Mouse (Mus musculus): ENCODE data around the gene Oxt. TPM values are rescaled to one million over a fixed set of nuclear protein-coding genes. Genes with fewer than 3 reads are reported as not detected.
A peak's percentile ranks its signal among the peaks of the same experiment; 100 is the strongest.

Gene Oxt
- not detected in 2 replicates for polyA plus RNA-seq (2015; fragmentation: Nextera tagmentation; extraction: Ambion mirVana)

- H3K4me1 ChIP-seq = peaks cover 26% of the 10 kb centered on the region
- no peak for ATAC-seq (ENCODE audit: insufficient read depth, low FRiP score, low read depth)
- peak within 1 kb of the TSS; percentile 53 for H3K4me2 ChIP-seq
- H3K27ac ChIP-seq = no peak within 1 kb of the TSS
- 56% methylated on average over 9 of the region's 9 CpGs for WGBS
- H3K27me3 ChIP-seq (replicated peaks) = peaks cover 58% of the 10 kb centered on the region
- H3K4me3 ChIP-seq (replicated peaks) = peak within 1 kb of the TSS; percentile 27
- H3K36me3 ChIP-seq = no peaks in the 10 kb centered on the region
- no peak within 1 kb of the TSS for H3K9ac ChIP-seq
- no peaks in the 10 kb centered on the region for H3K9me3 ChIP-seq
Observed at GRCm38 (mm10) chr2:130575873-130576272, at the start of gene Oxt. Oxt (plus strand) TSS chr2:130576173.

- Histone ChIP-seq H3K27me3 (replicated peaks) (no peaks in the 10 kb centered on the region), H3K4me1 (no peaks in the 10 kb centered on the region), H3K27ac (no peak overlapping the region), H3K9ac (no peak overlapping the region), H3K4me2 (no peak overlapping the region), H3K4me3 (replicated peaks) (no peak overlapping the region), H3K9me3 (no peaks in the 10 kb centered on the region), H3K36me3 (peaks cover 18% of the 10 kb centered on the region; the same call in 1 of the 2 replicates)
- WGBS = 79% methylated on average over 6 of the region's 6 CpGs
- ATAC-seq (ENCODE audit: insufficient read depth, low FRiP score, low read depth) = no peak
Observed at GRCm38 (mm10) chr2:130528457-130528856, 47.5 kb upstream of the Oxt start.

GRCm38 (mm10) chr2:130529290-130529689 lies 46.7 kb upstream of the Oxt start:
- H3K4me1 ChIP-seq = no peaks in the 10 kb centered on the region
- WGBS = 83% methylated on average over 2 of the region's 2 CpGs
- H3K4me3 ChIP-seq (replicated peaks) = no peak overlapping the region
- no peak overlapping the region for H3K4me2 ChIP-seq
- no peaks in the 10 kb centered on the region for H3K9me3 ChIP-seq
- no peaks in the 10 kb centered on the region for H3K27me3 ChIP-seq (replicated peaks)
- no peak overlapping the region for H3K9ac ChIP-seq
- H3K27ac ChIP-seq = no peak overlapping the region
- no peak for ATAC-seq (ENCODE audit: insufficient read depth, low FRiP score, low read depth)
- H3K36me3 ChIP-seq = peaks cover 23% of the 10 kb centered on the region

- no peak overlapping the region for H3K4me2 ChIP-seq
- no peak for ATAC-seq (ENCODE audit: insufficient read depth, low FRiP score, low read depth)
Observed at GRCm38 (mm10) chr2:130529925-130530324, 46.0 kb upstream of the Oxt start.

GRCm38 (mm10) chr2:130532201-130532600 lies 43.8 kb upstream of the Oxt start:
- H3K4me3 ChIP-seq (replicated peaks) = no peak overlapping the region
- 63% methylated on average over 2 of the region's 2 CpGs for WGBS
- no peaks in the 10 kb centered on the region for H3K27me3 ChIP-seq (replicated peaks)
- no peaks in the 10 kb centered on the region for H3K9me3 ChIP-seq
- H3K36me3 ChIP-seq = peaks cover 20% of the 10 kb centered on the region
- ATAC-seq (ENCODE audit: insufficient read depth, low FRiP score, low read depth) = no peak
- no peak overlapping the region for H3K27ac ChIP-seq
- H3K9ac ChIP-seq = no peak overlapping the region
- no peaks in the 10 kb centered on the region for H3K4me1 ChIP-seq
- no peak overlapping the region for H3K4me2 ChIP-seq

More at GRCm38 (mm10) chr2:130529925-130530324, 46.0 kb upstream of the Oxt start:
- Histone ChIP-seq H3K27me3 (replicated peaks) (no peaks in the 10 kb centered on the region), H3K27ac (no peak overlapping the region), H3K4me3 (replicated peaks) (no peak overlapping the region), H3K36me3 (peaks cover 23% of the 10 kb centered on the region), H3K4me1 (no peaks in the 10 kb centered on the region), H3K9ac (no peak overlapping the region), H3K9me3 (no peaks in the 10 kb centered on the region)
- 93% methylated on average over 7 of the region's 7 CpGs for WGBS

- Histone ChIP-seq H3K9ac (no peak overlapping the region), H3K27ac (no peak overlapping the region), H3K4me2 (no peak overlapping the region), H3K4me1 (no peaks in the 10 kb centered on the region), H3K4me3 (replicated peaks) (no peak overlapping the region), H3K27me3 (replicated peaks) (no peaks in the 10 kb centered on the region), H3K9me3 (no peaks in the 10 kb centered on the region), H3K36me3 (peaks cover 25% of the 10 kb centered on the region)
- 89% methylated on average over 6 of the region's 6 CpGs for WGBS
- ATAC-seq (ENCODE audit: insufficient read depth, low FRiP score, low read depth) = no peak
Observed at GRCm38 (mm10) chr2:130535017-130535416, 41.0 kb upstream of the Oxt start.

- ATAC-seq (ENCODE audit: insufficient read depth, low FRiP score, low read depth) = no peak
- Histone ChIP-seq H3K9ac (no peak overlapping the region), H3K4me2 (no peak overlapping the region), H3K4me3 (replicated peaks) (no peak overlapping the region), H3K36me3 (peaks cover 34% of the 10 kb centered on the region), H3K27ac (no peak overlapping the region), H3K9me3 (no peaks in the 10 kb centered on the region), H3K4me1 (no peaks in the 10 kb centered on the region), H3K27me3 (replicated peaks) (no peaks in the 10 kb centered on the region)
- WGBS = 74% methylated on average over 3 of the region's 3 CpGs
Observed at GRCm38 (mm10) chr2:130536890-130537289, 39.1 kb upstream of the Oxt start.

- no peak overlapping the region for H3K27ac ChIP-seq
- WGBS = 85% methylated on average over 8 of the region's 8 CpGs
- H3K27me3 ChIP-seq (replicated peaks) = no peaks in the 10 kb centered on the region
- H3K4me1 ChIP-seq = no peaks in the 10 kb centered on the region
- no peak overlapping the region for H3K4me2 ChIP-seq
- H3K9me3 ChIP-seq = no peaks in the 10 kb centered on the region
- peaks cover 42% of the 10 kb centered on the region for H3K36me3 ChIP-seq
- no peak overlapping the region for H3K4me3 ChIP-seq (replicated peaks)
- no peak overlapping the region for H3K9ac ChIP-seq
- ATAC-seq (ENCODE audit: insufficient read depth, low FRiP score, low read depth) = no peak
Observed at GRCm38 (mm10) chr2:130538876-130539546, 37.0 kb upstream of the Oxt start.

GRCm38 (mm10) chr2:130540266-130540665 lies 35.7 kb upstream of the Oxt start:
- H3K27me3 ChIP-seq (replicated peaks) = no peaks in the 10 kb centered on the region
- no peaks in the 10 kb centered on the region for H3K4me1 ChIP-seq
- H3K9me3 ChIP-seq = no peaks in the 10 kb centered on the region
- peaks cover 55% of the 10 kb centered on the region for H3K36me3 ChIP-seq
- no peak for ATAC-seq (ENCODE audit: insufficient read depth, low FRiP score, low read depth)
- no peak overlapping the region for H3K4me2 ChIP-seq
- WGBS = 80% methylated on average over 9 of the region's 9 CpGs
- H3K27ac ChIP-seq = no peak overlapping the region
- no peak overlapping the region for H3K4me3 ChIP-seq (replicated peaks)
- no peak overlapping the region for H3K9ac ChIP-seq

GRCm38 (mm10) chr2:130546957-130547356 lies 29.0 kb upstream of the Oxt start:
- Histone ChIP-seq H3K9me3 (no peaks in the 10 kb centered on the region), H3K36me3 (peaks cover 66% of the 10 kb centered on the region), H3K27me3 (replicated peaks) (no peaks in the 10 kb centered on the region), H3K4me2 (no peak overlapping the region), H3K9ac (no peak overlapping the region), H3K27ac (no peak overlapping the region), H3K4me1 (no peaks in the 10 kb centered on the region), H3K4me3 (replicated peaks) (no peak overlapping the region)
- 84% methylated on average over 8 of the region's 8 CpGs for WGBS
- ATAC-seq (ENCODE audit: insufficient read depth, low FRiP score, low read depth) = no peak

GRCm38 (mm10) chr2:130554841-130555240 lies 21.1 kb upstream of the Oxt start:
- Histone ChIP-seq H3K27ac (no peak overlapping the region), H3K9me3 (no peaks in the 10 kb centered on the region), H3K27me3 (replicated peaks) (no peaks in the 10 kb centered on the region), H3K4me3 (replicated peaks) (no peak overlapping the region), H3K4me1 (no peaks in the 10 kb centered on the region), H3K4me2 (no peak overlapping the region), H3K36me3 (peaks cover 48% of the 10 kb centered on the region), H3K9ac (no peak overlapping the region)
- WGBS = 85% methylated on average over 7 of the region's 7 CpGs
- no peak for ATAC-seq (ENCODE audit: insufficient read depth, low FRiP score, low read depth)

GRCm38 (mm10) chr2:130556292-130556691 lies 19.7 kb upstream of the Oxt start:
- WGBS = 80% methylated on average over 1 of the region's 1 CpGs
- H3K27ac ChIP-seq = no peak overlapping the region
- no peaks in the 10 kb centered on the region for H3K27me3 ChIP-seq (replicated peaks)
- no peak overlapping the region for H3K4me3 ChIP-seq (replicated peaks)
- peaks cover 43% of the 10 kb centered on the region for H3K36me3 ChIP-seq
- H3K9ac ChIP-seq = no peak overlapping the region
- no peaks in the 10 kb centered on the region for H3K4me1 ChIP-seq
- no peak overlapping the region for H3K4me2 ChIP-seq
- H3K9me3 ChIP-seq = no peaks in the 10 kb centered on the region
- no peak for ATAC-seq (ENCODE audit: insufficient read depth, low FRiP score, low read depth)

- Histone ChIP-seq H3K9me3 (no peaks in the 10 kb centered on the region), H3K36me3 (peaks cover 38% of the 10 kb centered on the region), H3K4me2 (no peak overlapping the region), H3K27ac (no peak overlapping the region), H3K9ac (no peak overlapping the region), H3K27me3 (replicated peaks) (no peaks in the 10 kb centered on the region), H3K4me1 (no peaks in the 10 kb centered on the region), H3K4me3 (replicated peaks) (no peak overlapping the region)
- WGBS = 94% methylated on average over 2 of the region's 2 CpGs
- ATAC-seq (ENCODE audit: insufficient read depth, low FRiP score, low read depth) = no peak
Observed at GRCm38 (mm10) chr2:130557462-130557861, 18.5 kb upstream of the Oxt start.
